Mouse (Mus musculus) heart, adult 2 months (tissue): Measurements from ENCODE around the gene Mtus2.

Experiments
- CTCF ChIP-seq: fragments of 200-600 bp; IDR thresholded peaks from 2 replicates; pipeline ENCODE4 v1.8.1; 2022; ENCODE audit warnings: antibody characterized with exemption, mild to moderate bottlenecking, moderate library complexity
- POLR2A ChIP-seq: fragments of 200-500 bp; IDR thresholded peaks from 2 replicates; pipeline ENCODE4 v1.6.1; 2011; ENCODE audit warnings: mild to moderate bottlenecking, low read depth, low read length, control low read depth; ENCODE audit not compliant: insufficient read depth

DNA sequence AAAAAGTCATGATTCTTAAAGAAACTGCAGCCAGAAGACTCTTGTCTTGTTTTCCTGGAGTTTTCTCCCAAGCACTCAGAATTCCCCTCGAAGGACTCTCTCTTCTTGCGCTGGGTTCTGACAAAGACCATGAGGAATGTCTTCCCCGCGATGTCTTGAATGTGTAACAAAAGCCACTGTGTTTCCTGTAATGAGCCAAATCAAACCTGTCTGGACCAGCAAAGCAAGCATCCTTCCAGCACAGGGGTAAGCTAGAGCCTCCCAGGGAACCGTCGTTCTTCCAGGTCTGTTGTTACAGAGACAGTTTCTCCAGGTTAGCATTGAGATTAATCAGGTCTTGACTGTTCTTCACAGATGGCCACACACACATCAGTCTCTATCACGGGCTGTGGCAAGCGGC, 321.1 kb downstream of the Mtus2 start:
- TF ChIP-seq POLR2A (no peak), CTCF (no peak)
